Mouse (Mus musculus) lung, postnatal 0 days (tissue): ENCODE data around the gene Ptk6.

Experiments used
- CTCF ChIP-seq: IDR thresholded peaks from 2 replicates; pipeline ENCODE4 v1.5.1; 2016; ENCODE audit warnings: antibody characterized with exemption, mild to moderate bottlenecking
- EP300 ChIP-seq: IDR thresholded peaks from 2 replicates; pipeline ENCODE4 v1.6.1; 2016; ENCODE audit warnings: antibody characterized with exemption, mild to moderate bottlenecking, control low read depth

GRCm38 (mm10) chr2:181216037-181216436 lies 13.4 kb upstream of the Ptk6 start:
- no peak for TF ChIP-seq CTCF
- no peak for TF ChIP-seq EP300
